In the genomic region with DNA sequence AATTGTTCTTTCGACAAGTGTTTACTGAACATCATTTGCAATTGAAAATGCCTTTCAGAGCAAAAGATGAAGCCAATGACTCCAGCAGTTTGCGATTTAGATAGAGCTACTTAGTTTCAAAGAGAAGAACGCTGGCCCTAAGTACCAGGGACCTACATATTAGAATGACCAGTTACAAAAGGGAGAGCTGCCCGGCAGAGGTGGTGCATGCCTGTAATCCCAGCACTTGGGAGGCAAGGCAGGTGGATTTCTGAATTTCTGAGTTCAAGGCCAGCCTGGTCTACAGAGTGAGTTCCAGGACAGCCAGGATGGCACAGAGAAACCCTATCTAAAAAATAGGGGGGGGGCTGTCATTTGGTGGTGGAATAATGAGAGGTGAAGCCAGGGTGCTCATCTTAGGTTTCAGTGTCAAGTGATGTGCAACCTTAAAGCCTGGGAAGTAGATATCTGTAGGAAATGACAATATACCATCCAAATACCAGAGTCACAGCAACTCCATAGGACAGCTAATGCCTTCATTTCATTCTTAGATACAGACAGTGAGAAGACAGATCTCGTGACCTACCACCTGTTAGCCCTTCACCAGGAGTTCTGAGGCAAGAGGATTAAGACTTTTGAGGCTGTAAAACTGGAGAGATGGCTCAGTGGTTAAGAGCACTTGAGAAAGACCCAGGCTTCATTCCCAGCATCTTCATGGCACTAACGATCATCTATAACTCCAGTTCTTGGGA, we compare ENCODE assay signal across 9 mouse cellular contexts. TPM values are rescaled to one million over a fixed set of nuclear protein-coding genes. Genes with fewer than 3 reads are reported as not detected.
DNase-seq lines count a peak whose midpoint lies in the region; ATAC-seq and TF ChIP-seq lines count a peak whose summit lies in the region.
"Had no signal": no experiment of that assay in that cellular context is flagged by ENCODE, and none has a peak within 500 bp of the region (broad histone marks: within the 10 kb centered on the region; RNA-seq: fewer than 3 reads in every experiment).

No protein-coding gene starts in this region.

- no peaks in the 10 kb centered on the region for H3K9me3 ChIP-seq in liver, embryonic 11.5 days (ENCODE audit: control insufficient read depth, low read length)
- H3K9me3 ChIP-seq in forebrain, embryonic 15.5 days = no peaks in the 10 kb centered on the region
- no peaks in the 10 kb centered on the region for H3K9me3 ChIP-seq in limb, embryonic 14.5 days (ENCODE audit: control insufficient read depth, low read length)
- H3K9me3 ChIP-seq in stomach, embryonic 14.5 days (ENCODE audit: control insufficient read depth, low read depth, low read length) = no peaks in the 10 kb centered on the region
- H3K9me3 ChIP-seq: limb, embryonic 15.5 days had no signal

- H3K4me3 ChIP-seq in liver, embryonic 11.5 days (ENCODE audit: low read depth, low read length) = peak overlapping the region; percentile 100
- peak overlapping the region; percentile 64 for H3K4me3 ChIP-seq in forebrain, embryonic 15.5 days
- H3K4me3 ChIP-seq in limb, embryonic 14.5 days (replicated peaks; ENCODE audit: low read length) = peak overlapping the region; percentile 98
- H3K4me3 ChIP-seq in stomach, embryonic 14.5 days (ENCODE audit: low read depth, low read length) = 0 out of 2 replicates have a peak overlapping the region, but pooled peaks have one; percentile 99
- H3K4me3 ChIP-seq: heart, adult 2 months had no signal

- peak overlapping the region; percentile 96 for H3K4me2 ChIP-seq in liver, embryonic 11.5 days
- peak overlapping the region; percentile 55 for H3K4me2 ChIP-seq in forebrain, embryonic 15.5 days (replicated peaks)
- H3K4me2 ChIP-seq in limb, embryonic 14.5 days (replicated peaks; ENCODE audit: low read depth, low read length, severe bottlenecking) = peak overlapping the region; percentile 92
- peak overlapping the region; percentile 64 for H3K4me2 ChIP-seq in stomach, embryonic 14.5 days (replicated peaks; ENCODE audit: low read depth, low read length)

- H3K36me3 ChIP-seq in liver, embryonic 11.5 days (ENCODE audit: control insufficient read depth, insufficient read depth, low read length) = no peaks in the 10 kb centered on the region
- no peaks in the 10 kb centered on the region for H3K36me3 ChIP-seq in forebrain, embryonic 15.5 days
- no peaks in the 10 kb centered on the region for H3K36me3 ChIP-seq in limb, embryonic 14.5 days (ENCODE audit: control insufficient read depth, insufficient read depth, low read length)
- H3K36me3 ChIP-seq in stomach, embryonic 14.5 days (ENCODE audit: control insufficient read depth, insufficient read depth, low read length) = no peaks in the 10 kb centered on the region
- H3K36me3 ChIP-seq: limb, embryonic 15.5 days had no signal

- H3K9ac ChIP-seq in liver, embryonic 11.5 days (ENCODE audit: low read depth, low read length) = no peak overlapping the region
- peak overlapping the region; percentile 57 for H3K9ac ChIP-seq in forebrain, embryonic 15.5 days (replicated peaks)
- peak overlapping the region; percentile 97 for H3K9ac ChIP-seq in limb, embryonic 14.5 days (ENCODE audit: low read depth, low read length, severe bottlenecking)
- H3K9ac ChIP-seq in stomach, embryonic 14.5 days (replicated peaks; ENCODE audit: low read depth, low read length) = no peak overlapping the region

- WGBS in liver, embryonic 11.5 days = 62% methylated on average over 6 of the region's 6 CpGs
- 50% methylated on average over 6 of the region's 6 CpGs for WGBS in forebrain, embryonic 15.5 days
- 53% methylated on average over 6 of the region's 6 CpGs for WGBS in limb, embryonic 14.5 days
- WGBS in stomach, embryonic 14.5 days = 50% methylated on average over 6 of the region's 6 CpGs

- no peak for DNase-seq in liver, embryonic 11.5 days (ENCODE audit: low spot score)
- DNase-seq in liver = no peak
- DNase-seq in limb, embryonic 14.5 days (ENCODE audit: low spot score) = no peak
- DNase-seq in cerebellum, postnatal 36 days = no peak
- DNase-seq in cerebellum, postnatal 14 days = no peak
- DNase-seq: heart, adult 2 months had no signal

- peaks cover 47% of the 10 kb centered on the region for H3K4me1 ChIP-seq in liver, embryonic 11.5 days (replicated peaks; ENCODE audit: control insufficient read depth, insufficient read depth, low read length)
- H3K4me1 ChIP-seq in forebrain, embryonic 15.5 days = peaks cover 26% of the 10 kb centered on the region
- peaks cover 10% of the 10 kb centered on the region; the same call in 1 of the 2 replicates for H3K4me1 ChIP-seq in limb, embryonic 14.5 days (ENCODE audit: control insufficient read depth, insufficient read depth, low read length)
- peaks cover 14% of the 10 kb centered on the region for H3K4me1 ChIP-seq in stomach, embryonic 14.5 days (ENCODE audit: control insufficient read depth, insufficient read depth, low read length)

- peak overlapping the region; percentile 94 for H3K27ac ChIP-seq in liver, embryonic 11.5 days (ENCODE audit: low read depth, low read length)
- peak overlapping the region; percentile 95 for H3K27ac ChIP-seq in forebrain, embryonic 15.5 days (replicated peaks)
- H3K27ac ChIP-seq in limb, embryonic 14.5 days (replicated peaks; ENCODE audit: low read depth, low read length) = no peak overlapping the region
- peak overlapping the region; percentile 88; the same call in 1 of the 2 replicates for H3K27ac ChIP-seq in stomach, embryonic 14.5 days (ENCODE audit: low read length)
- H3K27ac ChIP-seq: heart, adult 2 months had no signal

- no peak for ATAC-seq in liver, embryonic 11.5 days (replicated peaks; ENCODE audit: low FRiP score)
- no peak for ATAC-seq in forebrain, embryonic 15.5 days (replicated peaks)
- no peak for ATAC-seq in limb, embryonic 14.5 days (ENCODE audit: low FRiP score, low read depth)
- ATAC-seq in stomach, embryonic 14.5 days (ENCODE audit: insufficient number of reproducible peaks, insufficient read depth, low FRiP score, low read depth) = no peak

- H3K27me3 ChIP-seq in liver, embryonic 11.5 days (replicated peaks; ENCODE audit: control insufficient read depth, insufficient read depth, low read length) = no peaks in the 10 kb centered on the region
- H3K27me3 ChIP-seq in forebrain, embryonic 15.5 days = no peaks in the 10 kb centered on the region
- H3K27me3 ChIP-seq in limb, embryonic 14.5 days (ENCODE audit: control insufficient read depth, insufficient read depth, low read length) = no peaks in the 10 kb centered on the region
- H3K27me3 ChIP-seq in stomach, embryonic 14.5 days (ENCODE audit: control insufficient read depth, insufficient read depth, low read length) = no peaks in the 10 kb centered on the region
- H3K27me3 ChIP-seq: limb, embryonic 15.5 days had no signal

- no peak for TF ChIP-seq POLR2A in limb, embryonic 14.5 days (IDR thresholded peaks at IDR 0.05; ENCODE audit: borderline replicate concordance, extremely low read depth, insufficient read depth, insufficient read length)

RNA-seq across cellular contexts. Expression of gene Grb2, which starts 1.6 kb away (rescaled TPM):
- polyA plus RNA-seq in liver, embryonic 11.5 days (2014; fragmentation: Nextera tagmentation; extraction: Ambion mirVana) = 47.2 and 52.8 TPM in 2 replicates
- 180 and 199 TPM in 2 replicates for polyA plus RNA-seq in forebrain, embryonic 15.5 days (2015; fragmentation: Nextera tagmentation; extraction: Ambion mirVana)
- polyA plus RNA-seq in limb, embryonic 14.5 days (2012; rRNA removed) = 61.5 and 62.7 TPM in 2 replicates
- polyA plus RNA-seq in limb, embryonic 14.5 days (2014; fragmentation: Nextera tagmentation; extraction: Ambion mirVana) = 53.8 and 58.0 TPM in 2 replicates
- 39.6 and 55.0 TPM in 2 replicates for polyA plus RNA-seq in stomach, embryonic 14.5 days (2014; fragmentation: Nextera tagmentation; extraction: Ambion mirVana)

RNA-seq across cellular contexts. Expression of gene Tmem94, which starts 55.2 kb away (rescaled TPM):
- polyA plus RNA-seq in liver, embryonic 11.5 days (2014; fragmentation: Nextera tagmentation; extraction: Ambion mirVana) = 14.1 and 14.4 TPM in 2 replicates
- polyA plus RNA-seq in forebrain, embryonic 15.5 days (2015; fragmentation: Nextera tagmentation; extraction: Ambion mirVana) = 27.6 and 29.8 TPM in 2 replicates
- 46.8 and 68.8 TPM in 2 replicates for polyA plus RNA-seq in limb, embryonic 14.5 days (2012; rRNA removed)
- 17.9 and 18.8 TPM in 2 replicates for polyA plus RNA-seq in limb, embryonic 14.5 days (2014; fragmentation: Nextera tagmentation; extraction: Ambion mirVana)
- 13.7 and 17.0 TPM in 2 replicates for polyA plus RNA-seq in stomach, embryonic 14.5 days (2014; fragmentation: Nextera tagmentation; extraction: Ambion mirVana)

Comparison
In these comparisons a context has a peak if more than half of its experiments do, and no peak if none do; other contexts are left out.
1. H3K9ac ChIP-seq: peak in forebrain, embryonic 15.5 days (single experiment) and limb, embryonic 14.5 days (single experiment); none in liver, embryonic 11.5 days (single experiment) and stomach, embryonic 14.5 days (single experiment).
2. Peak in every context shown above with its lines, with median percentiles within 50 percentile points of each other: H3K4me2 ChIP-seq and H3K4me3 ChIP-seq.